Mouse (Mus musculus) urinary bladder, postnatal 4 days (tissue): ENCODE measurements around the gene Moxd1.
A peak's percentile ranks its signal among the peaks of the same experiment; 100 is the strongest.
"Not testable (repeated sequence)": the region's sequence is repeated elsewhere in the genome, so short reads cannot be mapped to it uniquely, and the experiment has no call there.

ENCODE experiments used
- DNase-seq, 2 experiments: peaks; one replicate each; pipeline ENCODE4 v3.0.0; 2021 to 2022; ENCODE audit warnings: low spot score in 2 of 2

Gene Moxd1

GRCm38 (mm10) chr10:24271077-24271637, 47.8 kb downstream of the Moxd1 start:
- no peak for DNase-seq

GRCm38 (mm10) chr10:24276211-24276610, 52.9 kb downstream of the Moxd1 start:
- no peak for DNase-seq

- DNase-seq: no peak
These were observed 59.3 kb downstream of the Moxd1 start for GRCm38 (mm10) chr10:24282650-24283049.

GRCm38 (mm10) chr10:24291611-24292010, 68.3 kb downstream of the Moxd1 start:
- no peak for DNase-seq

- no peak for DNase-seq
These were observed 69.4 kb downstream of the Moxd1 start for GRCm38 (mm10) chr10:24292671-24293070.

- no peak for DNase-seq
These were observed 73.3 kb downstream of the Moxd1 start for GRCm38 (mm10) chr10:24296608-24297007.

GRCm38 (mm10) chr10:24297792-24298191, 74.5 kb downstream of the Moxd1 start:
- no peak for DNase-seq

- DNase-seq: peak in 1 of 2 experiments; percentile 65
These were observed 75.2 kb downstream of the Moxd1 start for GRCm38 (mm10) chr10:24298260-24299244.

GRCm38 (mm10) chr10:24312191-24312611, 88.9 kb downstream of the Moxd1 start:
- DNase-seq: peak; percentile 49 to 70

- peak in 1 of 2 experiments; percentile 45 for DNase-seq
These were observed 94.0 kb downstream of the Moxd1 start for GRCm38 (mm10) chr10:24317126-24317836.

GRCm38 (mm10) chr10:24320326-24320725, 97.0 kb downstream of the Moxd1 start:
- no peak for DNase-seq

- DNase-seq: no peak
These were observed 99.7 kb downstream of the Moxd1 start for GRCm38 (mm10) chr10:24323066-24323465.

GRCm38 (mm10) chr10:24327265-24327664, 103.9 kb downstream of the Moxd1 start:
- DNase-seq: not testable (repeated sequence)

- DNase-seq: no peak
These were observed 109.5 kb downstream of the Moxd1 start for GRCm38 (mm10) chr10:24332799-24333198.

- no peak for DNase-seq
These were observed 116.4 kb downstream of the Moxd1 start for GRCm38 (mm10) chr10:24339593-24340143.

GRCm38 (mm10) chr10:24340551-24341213, 117.4 kb downstream of the Moxd1 start:
- DNase-seq: no peak

- DNase-seq: no peak
These were observed 117.9 kb downstream of the Moxd1 start for GRCm38 (mm10) chr10:24341214-24341589.

- DNase-seq: no peak
These were observed 119.8 kb downstream of the Moxd1 start for GRCm38 (mm10) chr10:24343068-24343467.
